Mouse (Mus musculus) embryonic facial prominence, embryonic 11.5 days (tissue): ENCODE results near the gene Med29. TPM values are rescaled to one million over a fixed set of nuclear protein-coding genes. Genes with fewer than 3 reads are reported as not detected.
"Not testable (repeated sequence)": the region's sequence is repeated elsewhere in the genome, so short reads cannot be mapped to it uniquely, and the experiment has no call there.

Source experiments
- ATAC-seq: fragments of 200-750 bp; cut with Nextera tagmentation; replicated peaks from 2 replicates; pipeline ENCODE4 v1.8.0; 2017; ENCODE audit warnings: low read depth; ENCODE audit not compliant: insufficient number of reproducible peaks, low FRiP score, low TSS enrichment
- DNase-seq: peaks from one replicate; pipeline ENCODE4 v3.0.0-alpha.2; 2015; ENCODE audit warnings: low spot score
- H3K27ac ChIP-seq: fragments of 300-500 bp; sonication (generic); replicated peaks from 2 replicates; pipeline ENCODE4 v1.5.1; 2014; ENCODE audit warnings: mild to moderate bottlenecking, low read depth, low read length, control low read depth
- H3K27me3 ChIP-seq: fragments of 300-500 bp; sonication (generic); 2 replicates; pipeline ENCODE4 v1.6.1; 2014; ENCODE audit warnings: mild to moderate bottlenecking, low read length, moderate library complexity, mixed read lengths; ENCODE audit not compliant: control insufficient read depth, insufficient read depth
- H3K36me3 ChIP-seq: fragments of 300-500 bp; sonication (generic); replicated peaks from 2 replicates; pipeline ENCODE4 v1.6.1; 2014; ENCODE audit warnings: low read depth, mild to moderate bottlenecking, low read length, moderate library complexity, mixed read lengths; ENCODE audit not compliant: control insufficient read depth, insufficient read depth
- H3K4me1 ChIP-seq: fragments of 300-500 bp; sonication (generic); 2 replicates; pipeline ENCODE4 v1.6.1; 2014; ENCODE audit warnings: low read length, mixed read lengths; ENCODE audit not compliant: control insufficient read depth, insufficient read depth
- H3K4me2 ChIP-seq: fragments of 300-500 bp; sonication (generic); 2 replicates; pipeline ENCODE4 v1.6.1; 2014; ENCODE audit warnings: low read depth, mild to moderate bottlenecking, control low read depth, low read length, moderate library complexity
- H3K4me3 ChIP-seq: fragments of 300-500 bp; sonication (generic); 2 replicates; pipeline ENCODE4 v1.5.1; 2014; ENCODE audit warnings: low read depth, low read length, control low read depth
- H3K9ac ChIP-seq: fragments of 300-500 bp; sonication (generic); replicated peaks from 2 replicates; pipeline ENCODE4 v1.6.1; 2014; ENCODE audit warnings: mild to moderate bottlenecking, control low read depth, low read length
- H3K9me3 ChIP-seq: fragments of 300-500 bp; sonication (generic); replicated peaks from 2 replicates; pipeline ENCODE4 v1.6.1; 2016; ENCODE audit warnings: mild to moderate bottlenecking, low read length, inconsistent platforms, mixed read lengths; ENCODE audit not compliant: control insufficient read depth
- WGBS: fragments of 180-500 bp; shearing (Covaris S2); extraction: QIAGEN DNeasy Blood & Tissue Kit; methylation state at CpG from one replicate; pipeline ENCODE4 v1.1.7; 2014; 5-methylcytosine and 5-hydroxymethylcytosine counted together
- polyA plus RNA-seq: library from polyadenylated mRNA; unstranded; fragments of >200 nt; fragmentation: Nextera tagmentation; extraction: Ambion mirVana; gene quantifications from 2 replicates; pipeline ENCODE4 v1.2.1, GENCODE M21; 2014

The Med29 gene
- polyA plus RNA-seq, 1 experiment from 2014 or later, result 50.6 TPM

- no peak overlapping the region for H3K4me2 ChIP-seq
- DNase-seq, result no peak
- WGBS, result 97% methylated on average over 3 of the region's 3 CpGs
- no peak for ATAC-seq
- no peaks in the 10 kb centered on the region for H3K27me3 ChIP-seq
- peaks cover 3% of the 10 kb centered on the region for H3K36me3 ChIP-seq
- H3K27ac ChIP-seq, result no peak overlapping the region
- H3K4me1 ChIP-seq, result no peaks in the 10 kb centered on the region
- no peaks in the 10 kb centered on the region for H3K9me3 ChIP-seq
- H3K4me3 ChIP-seq, result no peak overlapping the region
- H3K9ac ChIP-seq, result no peak overlapping the region
These were observed 2.2 kb downstream of the Med29 start for GRCm38 (mm10) chr7:28390331-28390730.

GRCm38 (mm10) chr7:28387384-28387783 lies 5.1 kb downstream of the Med29 start:
- not testable (repeated sequence) for H3K9me3 ChIP-seq, H3K27me3 ChIP-seq, H3K9ac ChIP-seq, H3K36me3 ChIP-seq, ATAC-seq, H3K27ac ChIP-seq, H3K4me1 ChIP-seq, H3K4me2 ChIP-seq, H3K4me3 ChIP-seq, DNase-seq
- 87% methylated on average over 7 of the region's 7 CpGs for WGBS

GRCm38 (mm10) chr7:28386877-28387276 lies 5.6 kb downstream of the Med29 start:
- not testable (repeated sequence) for H3K27ac ChIP-seq, H3K9me3 ChIP-seq, H3K36me3 ChIP-seq, DNase-seq, H3K4me3 ChIP-seq, H3K4me2 ChIP-seq, H3K4me1 ChIP-seq, H3K9ac ChIP-seq, H3K27me3 ChIP-seq
- ATAC-seq, result 0 out of 2 replicates have a peak, but pooled peaks have one; percentile 7
- WGBS, result 76% methylated on average over 6 of the region's 6 CpGs

- H3K27ac ChIP-seq, result no peak overlapping the region
- H3K36me3 ChIP-seq, result peaks cover 3% of the 10 kb centered on the region
- H3K9me3 ChIP-seq, result no peaks in the 10 kb centered on the region
- H3K9ac ChIP-seq, result no peak overlapping the region
- H3K4me2 ChIP-seq, result no peak overlapping the region
- WGBS, result 7% methylated on average over 4 of the region's 4 CpGs
- ATAC-seq (peak; percentile 49), DNase-seq (peak; percentile 91)
- H3K4me1 ChIP-seq, result peaks cover 8% of the 10 kb centered on the region
- no peaks in the 10 kb centered on the region for H3K27me3 ChIP-seq
- no peak overlapping the region for H3K4me3 ChIP-seq
These were observed 6.0 kb downstream of the Med29 start for GRCm38 (mm10) chr7:28386462-28386861.

GRCm38 (mm10) chr7:28386007-28386406 lies 6.5 kb downstream of the Med29 start:
- ATAC-seq (no peak), DNase-seq (no peak)
- peaks cover 13% of the 10 kb centered on the region for H3K4me1 ChIP-seq
- no peak overlapping the region for H3K27ac ChIP-seq
- H3K36me3 ChIP-seq, result peaks cover 3% of the 10 kb centered on the region
- H3K9me3 ChIP-seq, result no peaks in the 10 kb centered on the region
- no peak overlapping the region for H3K9ac ChIP-seq
- no peaks in the 10 kb centered on the region for H3K27me3 ChIP-seq
- H3K4me3 ChIP-seq, result no peak overlapping the region
- no peak overlapping the region for H3K4me2 ChIP-seq
- 86% methylated on average over 7 of the region's 7 CpGs for WGBS

DNA sequence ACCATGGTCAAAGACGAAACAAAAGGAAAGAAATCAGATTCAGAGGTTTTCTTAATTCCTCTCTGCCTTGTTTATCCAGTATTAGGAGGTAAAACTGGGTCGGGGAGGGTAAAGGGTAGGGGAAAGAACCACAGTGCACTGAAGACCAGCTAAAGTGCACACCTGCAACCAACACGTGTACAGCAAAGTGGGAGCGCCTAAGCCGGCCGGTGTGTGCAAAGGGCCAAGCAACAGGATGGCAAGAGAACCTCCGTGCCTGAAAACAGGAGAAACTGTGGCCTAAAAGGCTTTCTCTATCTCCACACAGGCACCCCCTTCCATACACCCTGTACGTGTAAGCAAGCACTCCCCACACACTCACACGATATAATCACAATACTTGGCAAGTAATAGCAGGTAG lies 7.3 kb downstream of the Med29 start:
- ATAC-seq, result no peak
- Histone ChIP-seq H3K27me3 (no peaks in the 10 kb centered on the region), H3K9me3 (no peaks in the 10 kb centered on the region), H3K4me1 (peaks cover 15% of the 10 kb centered on the region), H3K36me3 (no peaks in the 10 kb centered on the region; the same call in 1 of the 2 replicates), H3K9ac (no peak overlapping the region), H3K4me3 (no peak overlapping the region), H3K4me2 (no peak overlapping the region), H3K27ac (no peak overlapping the region)
- 87% methylated on average over 9 of the region's 9 CpGs for WGBS
- no peak for DNase-seq

DNA sequence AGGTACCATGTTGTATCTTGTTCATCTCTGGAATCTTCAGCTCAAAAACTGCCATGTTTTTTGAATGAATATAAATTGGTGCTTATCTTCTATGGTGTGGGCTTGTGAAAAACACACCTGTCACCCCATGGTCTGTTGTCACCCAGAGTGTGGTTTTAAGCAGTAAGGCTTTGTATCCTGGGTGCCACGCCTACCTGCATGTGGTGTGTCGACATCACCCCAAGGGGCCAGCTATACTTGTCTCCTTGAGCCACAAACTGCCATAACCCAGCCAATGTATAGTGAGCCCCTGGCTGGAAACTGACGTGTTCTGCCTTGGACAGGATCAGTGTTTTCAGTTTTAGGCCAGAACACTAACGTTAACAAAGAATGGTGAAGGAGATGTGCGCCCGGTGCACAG lies 8.3 kb downstream of the Med29 start:
- DNase-seq (no peak), ATAC-seq (no peak)
- 80% methylated on average over 6 of the region's 6 CpGs for WGBS
- Histone ChIP-seq H3K4me2 (no peak overlapping the region), H3K27me3 (no peaks in the 10 kb centered on the region), H3K9me3 (no peaks in the 10 kb centered on the region), H3K9ac (no peak overlapping the region), H3K4me1 (peaks cover 15% of the 10 kb centered on the region), H3K27ac (no peak overlapping the region), H3K4me3 (no peak overlapping the region), H3K36me3 (no peaks in the 10 kb centered on the region)

- peaks cover 15% of the 10 kb centered on the region for H3K4me1 ChIP-seq
- H3K27ac ChIP-seq, result no peak overlapping the region
- H3K36me3 ChIP-seq, result no peaks in the 10 kb centered on the region
- H3K4me3 ChIP-seq, result no peak overlapping the region
- no peak overlapping the region for H3K9ac ChIP-seq
- no peaks in the 10 kb centered on the region for H3K9me3 ChIP-seq
- H3K4me2 ChIP-seq, result no peak overlapping the region
- no peaks in the 10 kb centered on the region for H3K27me3 ChIP-seq
- 82% methylated on average over 4 of the region's 4 CpGs for WGBS
- ATAC-seq (no peak), DNase-seq (no peak)
These were observed 8.9 kb downstream of the Med29 start for GRCm38 (mm10) chr7:28383606-28384005.
